ENCODE assay signal across 12 mouse cellular contexts in the genomic region with DNA sequence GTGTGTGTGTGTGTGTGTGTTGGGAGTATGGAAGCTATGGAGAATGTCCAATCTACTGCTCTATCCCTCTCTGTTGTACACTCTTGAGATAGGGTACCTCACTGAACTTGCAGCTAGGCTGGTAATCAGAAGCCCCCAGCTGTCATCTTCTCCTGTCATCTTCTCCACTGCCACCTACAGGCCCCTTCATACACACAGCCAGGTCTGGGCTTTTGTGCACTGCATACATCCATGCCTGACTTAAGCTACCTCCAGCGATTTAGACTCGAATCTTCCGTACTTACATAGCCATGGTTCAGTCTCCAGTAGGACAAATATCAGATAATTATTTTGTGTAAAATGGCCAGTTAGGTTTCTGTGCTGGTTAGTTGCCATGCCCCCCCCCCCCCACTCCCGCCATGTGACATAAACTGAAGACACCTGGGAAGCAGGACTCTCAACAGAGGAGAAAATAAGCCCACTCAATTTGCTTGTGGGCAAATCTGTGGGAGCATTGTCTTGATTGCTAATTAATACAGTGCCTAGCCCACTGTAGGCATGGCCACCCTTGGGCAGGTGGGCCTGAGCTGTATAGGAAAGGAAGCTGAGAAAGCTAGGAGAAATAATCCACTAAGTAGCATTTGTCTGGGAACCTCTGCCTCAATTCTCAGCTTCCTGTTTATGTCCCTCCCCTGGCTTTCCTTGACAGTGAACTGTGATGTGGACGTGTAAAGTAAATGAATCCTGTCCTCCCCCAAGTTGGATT.
DNase-seq lines count a peak whose midpoint lies in the region; ATAC-seq and TF ChIP-seq lines count a peak whose summit lies in the region.
"Had no signal": no experiment of that assay in that cellular context is flagged by ENCODE, and none has a peak within 500 bp of the region (broad histone marks: within the 10 kb centered on the region; RNA-seq: fewer than 3 reads in every experiment).

No protein-coding gene starts in this region.

- TF ChIP-seq CTCF in liver, postnatal 0 days (IDR thresholded peaks at IDR 0.05; ENCODE audit: low read depth) = peak; percentile 9; the same call in 1 of the 2 replicates
- no peak for TF ChIP-seq CTCF in gastrocnemius, adult 2 months (IDR thresholded peaks at IDR 0.05)

- no peak for TF ChIP-seq EP300 in liver, postnatal 0 days (IDR thresholded peaks at IDR 0.05; ENCODE audit: low read depth)

- no peaks in the 10 kb centered on the region for H3K9me3 ChIP-seq in liver, postnatal 0 days (ENCODE audit: low read length)
- H3K9me3 ChIP-seq in hindbrain, embryonic 13.5 days = no peaks in the 10 kb centered on the region
- no peaks in the 10 kb centered on the region for H3K9me3 ChIP-seq in neural tube, embryonic 13.5 days
- H3K9me3 ChIP-seq: embryonic facial prominence, embryonic 13.5 days; limb, embryonic 12.5 days had no signal

- no peak overlapping the region for H3K4me3 ChIP-seq in liver, postnatal 0 days (ENCODE audit: low read depth, low read length)
- H3K4me3 ChIP-seq in hindbrain, embryonic 13.5 days = no peak overlapping the region
- no peak overlapping the region for H3K4me3 ChIP-seq in neural tube, embryonic 13.5 days
- no peak overlapping the region for H3K4me3 ChIP-seq in gastrocnemius, adult 2 months
- H3K4me3 ChIP-seq: embryonic facial prominence, embryonic 13.5 days; limb, embryonic 12.5 days; myocyte had no signal

- H3K9ac ChIP-seq in liver, postnatal 0 days (replicated peaks) = no peak overlapping the region
- H3K9ac ChIP-seq in hindbrain, embryonic 13.5 days = no peak overlapping the region
- H3K9ac ChIP-seq in neural tube, embryonic 13.5 days = no peak overlapping the region
- H3K9ac ChIP-seq: embryonic facial prominence, embryonic 13.5 days; limb, embryonic 12.5 days had no signal

- H3K4me2 ChIP-seq in liver, postnatal 0 days (ENCODE audit: low read depth, low read length) = no peak overlapping the region
- H3K4me2 ChIP-seq in hindbrain, embryonic 13.5 days = no peak overlapping the region
- no peak overlapping the region for H3K4me2 ChIP-seq in neural tube, embryonic 13.5 days

- intact Hi-C loops in gastrocnemius, adult 2 months (cut with DNase I) = loop anchor here (10.0 kb wide), 1 partner anchor 776 kb away; no protein-coding TSS in a partner anchor

- no peaks in the 10 kb centered on the region for H3K27me3 ChIP-seq in liver, postnatal 0 days (ENCODE audit: insufficient read depth, low read length)
- no peaks in the 10 kb centered on the region for H3K27me3 ChIP-seq in hindbrain, embryonic 13.5 days
- H3K27me3 ChIP-seq in neural tube, embryonic 13.5 days = no peaks in the 10 kb centered on the region
- H3K27me3 ChIP-seq: embryonic facial prominence, embryonic 13.5 days; limb, embryonic 12.5 days had no signal

- H3K36me3 ChIP-seq in liver, postnatal 0 days (replicated peaks; ENCODE audit: insufficient read depth, low read length) = no peaks in the 10 kb centered on the region
- no peaks in the 10 kb centered on the region for H3K36me3 ChIP-seq in hindbrain, embryonic 13.5 days
- H3K36me3 ChIP-seq in neural tube, embryonic 13.5 days = no peaks in the 10 kb centered on the region
- H3K36me3 ChIP-seq: embryonic facial prominence, embryonic 13.5 days; limb, embryonic 12.5 days had no signal

- peak; percentile 16 to 26 for DNase-seq in cerebellum, postnatal 14 days
- DNase-seq in cerebellum, adult 8-10 months = no peak
- DNase-seq in liver, postnatal 0 days = no peak
- no peak for DNase-seq in liver
- no peak for DNase-seq in gastrocnemius, adult 2 months
- DNase-seq in frontal cortex, adult 2 months (ENCODE audit: extremely low spot score in 1 of 2, low spot score in 1 of 2) = no peak
- DNase-seq: adrenal gland, adult 8-10 months had no signal

- no peak overlapping the region for H3K27ac ChIP-seq in liver, postnatal 0 days (ENCODE audit: low read depth)
- no peak overlapping the region for H3K27ac ChIP-seq in hindbrain, embryonic 13.5 days
- no peak overlapping the region for H3K27ac ChIP-seq in neural tube, embryonic 13.5 days (replicated peaks)
- H3K27ac ChIP-seq in gastrocnemius, adult 2 months = no peak overlapping the region
- H3K27ac ChIP-seq: embryonic facial prominence, embryonic 13.5 days; limb, embryonic 12.5 days had no signal

- ATAC-seq in liver, postnatal 0 days = no peak
- ATAC-seq in hindbrain, embryonic 13.5 days (ENCODE audit: low FRiP score) = peak; percentile 57; the same call in 1 of the 2 replicates
- peak; percentile 51; the same call in 1 of the 2 replicates for ATAC-seq in neural tube, embryonic 13.5 days (ENCODE audit: low read depth)

- H3K4me1 ChIP-seq in liver, postnatal 0 days (ENCODE audit: insufficient read depth) = no peaks in the 10 kb centered on the region
- H3K4me1 ChIP-seq in hindbrain, embryonic 13.5 days (replicated peaks) = peaks cover 9% of the 10 kb centered on the region; the same call in 1 of the 2 replicates
- H3K4me1 ChIP-seq in neural tube, embryonic 13.5 days (replicated peaks) = peaks cover 9% of the 10 kb centered on the region; the same call in 1 of the 2 replicates

- 59% methylated on average over 5 of the region's 5 CpGs for WGBS in liver, postnatal 0 days (ENCODE audit: insufficient replicate concordance)
- 83% methylated on average over 5 of the region's 5 CpGs for whole genome bisulfite sequencing in hindbrain, embryonic 13.5 days
- 77% methylated on average over 5 of the region's 5 CpGs for WGBS in neural tube, embryonic 13.5 days

Comparison
In these comparisons a context has a peak if more than half of its experiments do, and no peak if none do; other contexts are left out.
1. DNase-seq: peak in cerebellum, postnatal 14 days (2 of 2); none in cerebellum, adult 8-10 months (single experiment), liver, postnatal 0 days (single experiment), liver (single experiment), gastrocnemius, adult 2 months (single experiment) and frontal cortex, adult 2 months (0 of 2).